Mouse (Mus musculus): ENCODE measurements around the gene Sytl1.
A peak's percentile ranks its signal among the peaks of the same experiment; 100 is the strongest.

Gene Sytl1

DNA sequence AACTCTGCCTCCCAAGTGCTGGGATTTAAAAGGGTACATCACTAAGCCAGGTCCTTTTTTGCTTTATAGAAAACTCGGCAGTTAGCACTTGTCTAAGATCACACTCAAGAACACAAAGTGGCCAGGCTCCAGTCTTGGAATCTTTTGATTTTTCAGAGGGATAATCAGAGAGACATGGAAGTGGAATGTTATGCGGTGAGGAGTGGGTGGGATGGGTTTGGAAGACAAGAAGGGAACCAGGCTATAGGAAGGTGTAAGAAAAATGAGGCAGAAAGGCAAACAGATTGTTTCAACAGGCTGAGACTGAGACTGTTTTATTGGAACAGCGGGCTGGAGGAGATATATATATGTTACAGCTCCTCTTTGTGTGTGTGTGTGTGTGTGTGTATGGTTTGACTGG is 15.6 kb upstream of the Sytl1 start:
- DNase-seq (ENCODE audit: low read depth), result no peak

DNA sequence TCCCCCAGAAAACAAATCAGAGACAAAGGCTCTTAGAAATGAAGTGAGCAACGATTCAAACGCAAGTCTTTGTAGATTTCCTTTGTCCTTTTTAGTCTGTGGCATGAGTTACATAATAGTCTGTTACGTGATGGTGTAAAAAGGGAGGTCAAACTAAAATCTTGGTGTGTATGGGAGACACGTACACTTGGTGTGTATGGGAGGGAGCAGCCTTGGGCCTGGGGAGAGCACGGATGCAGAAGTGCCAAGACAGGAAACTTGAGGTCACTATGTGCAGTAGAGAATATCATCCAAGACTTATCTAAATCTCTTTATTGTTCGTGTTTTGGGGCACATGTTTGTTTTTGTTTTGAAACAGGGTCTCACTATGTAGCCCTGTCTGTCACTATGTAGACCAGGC is 15.2 kb upstream of the Sytl1 start:
- no peak for DNase-seq (ENCODE audit: low read depth)

DNA sequence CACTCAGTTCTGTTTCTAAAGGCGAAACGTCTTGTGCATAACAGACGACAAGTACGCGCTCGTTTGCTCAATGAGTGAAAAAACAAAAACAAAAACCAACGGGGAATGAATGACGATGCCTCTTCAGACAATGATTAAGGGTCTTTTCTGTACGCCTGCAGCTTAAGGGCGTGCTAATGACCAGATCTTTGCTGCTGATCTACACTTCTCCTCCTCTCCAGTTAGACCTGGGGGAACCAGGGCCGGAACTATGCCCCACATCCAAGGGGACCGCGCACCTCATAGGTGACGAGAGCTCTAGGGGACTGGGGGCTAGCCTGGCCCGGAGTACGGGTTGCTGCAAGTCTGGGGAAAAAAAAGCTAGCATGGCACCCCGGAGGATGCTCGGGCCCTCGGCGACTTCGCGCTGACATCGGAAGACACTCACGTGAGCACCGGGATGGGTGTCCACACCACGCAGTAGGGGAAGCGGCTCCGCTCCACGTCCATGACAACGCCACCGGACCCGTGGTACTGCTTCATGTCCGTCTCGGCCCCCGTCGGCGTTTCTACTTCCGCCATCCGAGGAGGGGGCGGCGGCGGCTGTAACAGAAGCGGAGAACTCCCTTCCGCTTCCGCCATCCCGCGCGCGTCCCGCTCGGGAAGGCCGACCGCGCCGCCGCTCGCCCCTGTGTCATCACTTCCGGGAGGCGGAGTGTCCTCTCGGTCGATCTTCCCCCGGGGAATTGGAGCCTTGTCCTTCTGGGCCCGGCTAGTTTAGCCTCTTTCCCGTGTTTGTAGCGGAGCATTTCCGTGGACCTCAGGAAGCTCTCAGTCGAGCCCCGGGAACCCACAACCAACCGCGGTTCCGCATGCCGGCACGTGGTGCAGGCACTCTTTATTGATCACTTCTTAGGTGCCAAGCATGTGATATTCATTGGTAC is 14.5 kb upstream of the Sytl1 start, which contains the start of gene Tmem222:
TSS of gene Tmem222 (minus strand) at position 689 of the 923 bp plus-strand sequence.
- peak; percentile 87 for DNase-seq (ENCODE audit: low read depth)

- DNase-seq (ENCODE audit: low read depth), result no peak
Measured at GRCm38 (mm10) chr4:133270929-133271328, 8.0 kb upstream of the Sytl1 start.

- DNase-seq (ENCODE audit: low read depth), result peak; percentile 44
Measured at GRCm38 (mm10) chr4:133269596-133269995, 6.7 kb upstream of the Sytl1 start.

GRCm38 (mm10) chr4:133268931-133269330 is 6.0 kb upstream of the Sytl1 start:
- no peak for DNase-seq (ENCODE audit: low read depth)

DNA sequence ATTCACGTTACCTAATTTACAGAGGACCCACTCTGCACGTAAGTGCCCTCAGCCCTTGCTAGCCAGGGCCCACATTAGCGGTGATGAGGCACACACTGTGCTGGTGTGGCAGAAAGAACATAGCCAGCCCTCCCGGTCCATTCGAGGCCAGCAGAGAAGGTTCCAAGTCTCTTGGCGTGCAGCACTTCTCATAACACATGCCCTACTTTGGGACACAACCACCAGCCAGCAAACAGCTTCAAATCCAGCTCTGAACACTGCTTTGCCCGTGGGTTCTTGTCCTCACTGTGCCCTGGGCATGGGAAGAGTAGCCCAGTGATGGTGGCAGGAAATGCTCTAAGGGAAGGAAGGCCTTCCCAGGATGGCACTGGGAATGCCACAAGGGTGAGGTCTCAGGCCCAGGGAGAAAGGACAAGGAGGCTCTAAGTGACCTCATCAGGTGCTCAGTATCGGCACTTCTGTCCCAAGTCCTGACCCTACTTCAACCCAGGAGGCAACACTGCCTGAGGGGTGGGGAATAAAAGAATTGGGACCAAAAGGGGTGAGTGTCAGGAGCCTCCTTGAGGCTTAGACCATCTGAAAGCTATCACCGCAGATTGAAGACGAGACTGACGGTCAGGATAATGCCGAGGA is 3.5 kb upstream of the Sytl1 start:
- DNase-seq (ENCODE audit: low read depth), result no peak

DNA sequence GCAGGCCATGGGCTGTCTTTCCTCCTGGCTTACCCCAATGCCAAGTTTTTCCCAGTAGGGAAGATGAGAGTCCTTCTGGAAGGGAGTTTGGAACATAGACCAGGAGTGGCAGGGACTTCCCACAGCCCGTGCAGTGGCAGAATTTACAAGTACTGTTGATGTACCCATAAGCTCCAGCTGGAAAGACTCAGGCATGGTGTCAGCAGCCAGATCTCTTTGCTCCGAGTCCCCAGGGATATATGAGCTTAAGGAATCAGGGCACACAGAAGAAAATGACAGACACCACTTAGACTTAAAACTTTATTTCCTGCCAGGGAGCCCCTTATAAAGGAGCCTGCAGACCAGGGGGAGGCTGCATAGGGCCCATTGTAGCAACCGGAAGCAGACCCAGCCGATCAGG is 2.8 kb upstream of the Sytl1 start:
- no peak for DNase-seq (ENCODE audit: low read depth)

DNA sequence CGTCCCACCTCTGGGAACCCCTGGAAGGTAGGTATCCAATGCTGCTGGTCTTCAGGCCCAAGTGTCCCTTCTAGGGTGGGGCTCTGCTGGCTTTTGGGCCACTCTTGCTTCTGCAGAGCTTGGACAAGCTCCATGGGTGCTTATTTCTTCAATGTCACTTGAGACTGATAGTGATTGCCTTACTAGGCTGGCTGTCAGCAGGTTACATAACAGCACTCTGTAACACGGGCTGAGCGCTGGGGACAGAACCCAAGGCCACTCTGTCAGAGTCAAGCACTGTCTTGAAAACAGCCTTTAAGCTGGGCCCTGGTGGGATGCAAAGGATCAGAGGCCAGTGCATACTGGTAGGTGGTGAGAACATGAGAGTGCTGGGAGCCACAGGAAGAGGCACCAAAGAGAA is 2.4 kb upstream of the Sytl1 start:
- no peak for DNase-seq (ENCODE audit: low read depth)

- DNase-seq (ENCODE audit: low read depth), result no peak
Measured at GRCm38 (mm10) chr4:133264559-133264958, 1.6 kb upstream of the Sytl1 start.

DNA sequence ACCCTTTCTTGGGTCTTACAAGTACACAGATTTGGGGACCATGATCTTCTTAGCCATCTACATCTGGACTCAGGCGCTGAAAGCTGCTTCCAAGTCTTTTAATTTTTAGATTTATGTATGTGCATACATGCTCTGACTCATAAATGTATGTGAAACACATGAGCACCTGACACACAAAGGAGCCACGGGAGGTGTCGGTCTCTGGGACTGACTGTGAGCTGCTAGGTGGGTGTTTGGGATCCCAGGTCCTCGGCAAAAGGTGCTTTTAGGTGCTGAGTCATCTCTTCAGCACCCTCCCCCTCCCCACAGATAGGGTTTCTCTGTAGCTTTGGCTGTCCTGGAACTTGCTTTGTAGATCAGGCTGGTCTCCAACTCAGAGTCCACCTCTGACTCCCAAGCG is 843 bp upstream of the Sytl1 start:
- no peak for DNase-seq (ENCODE audit: low read depth)

- no peak for DNase-seq (ENCODE audit: low read depth)
Measured at GRCm38 (mm10) chr4:133262375-133262765, 543 bp downstream of the Sytl1 start.

DNA sequence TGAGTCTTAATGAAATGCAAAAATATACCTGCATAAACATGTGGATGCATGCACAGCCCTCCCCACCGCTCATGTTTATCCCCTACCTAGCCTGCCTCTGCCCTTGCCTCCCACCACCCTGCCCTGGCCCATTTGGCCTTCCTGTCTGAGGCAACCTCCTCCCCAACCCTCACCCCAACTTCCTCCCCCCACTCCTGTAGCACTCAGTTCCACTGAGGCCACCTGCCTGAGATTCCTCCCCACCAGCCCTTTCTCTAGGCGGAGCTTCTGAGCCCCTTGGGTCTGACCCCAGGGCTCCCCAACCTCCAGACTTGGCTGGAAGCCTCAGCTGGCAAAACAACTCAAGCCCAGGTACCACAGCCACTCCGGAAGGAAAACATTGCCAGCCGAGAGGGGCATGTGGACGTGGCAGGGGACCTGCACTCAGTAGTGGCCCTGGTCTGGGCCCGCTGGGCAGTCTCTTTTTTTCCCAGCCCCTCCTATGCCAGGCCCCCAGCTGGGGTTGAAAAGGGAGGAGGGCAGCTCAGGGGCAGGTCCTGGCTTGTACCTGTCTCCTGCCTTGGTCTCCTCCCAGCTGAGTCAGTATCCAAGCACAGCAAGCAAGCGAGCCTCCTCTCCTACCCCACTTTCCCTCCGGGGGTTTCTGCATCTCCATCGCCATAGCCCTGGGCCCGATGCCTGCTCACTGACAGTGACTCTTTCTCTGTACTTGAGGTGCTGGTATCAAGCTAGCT is 1.1 kb downstream of the Sytl1 start:
- DNase-seq (ENCODE audit: low read depth), result no peak

DNA sequence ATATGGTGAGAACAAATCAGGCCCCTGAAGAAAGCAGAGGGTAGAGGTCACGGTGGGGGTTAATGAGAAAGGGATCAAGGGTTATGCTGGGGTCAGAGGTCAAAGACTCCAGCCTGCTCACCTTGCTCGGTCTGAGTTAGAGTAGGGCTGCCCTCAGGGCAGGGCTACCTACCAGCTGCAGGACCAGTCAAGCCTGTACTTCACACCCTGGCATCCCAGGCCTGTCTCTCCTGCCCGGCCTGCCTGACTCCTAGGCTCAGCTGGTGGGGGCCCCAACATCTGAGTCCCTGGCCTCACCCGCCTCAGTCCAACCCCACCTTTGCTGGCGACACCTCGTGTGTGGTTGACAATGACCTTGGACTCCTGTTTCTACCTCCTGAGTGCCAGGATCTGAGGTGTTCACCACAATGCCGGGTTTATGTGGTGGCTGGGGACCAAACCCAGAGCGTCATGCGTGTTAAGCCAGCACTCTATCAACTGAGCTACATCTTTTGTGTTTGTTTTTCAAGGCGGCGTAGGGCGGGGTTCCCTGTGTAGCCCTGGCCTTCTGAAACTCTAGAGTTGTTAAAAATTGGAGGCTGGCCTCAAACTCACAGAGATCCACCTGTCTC is 5.0 kb downstream of the Sytl1 start:
- no peak for DNase-seq (ENCODE audit: low read depth)

GRCm38 (mm10) chr4:133257230-133257629 is 5.7 kb downstream of the Sytl1 start:
- DNase-seq (ENCODE audit: low read depth), result no peak

- DNase-seq (ENCODE audit: low read depth), result no peak
Measured at GRCm38 (mm10) chr4:133256820-133257219, 6.1 kb downstream of the Sytl1 start.

DNA sequence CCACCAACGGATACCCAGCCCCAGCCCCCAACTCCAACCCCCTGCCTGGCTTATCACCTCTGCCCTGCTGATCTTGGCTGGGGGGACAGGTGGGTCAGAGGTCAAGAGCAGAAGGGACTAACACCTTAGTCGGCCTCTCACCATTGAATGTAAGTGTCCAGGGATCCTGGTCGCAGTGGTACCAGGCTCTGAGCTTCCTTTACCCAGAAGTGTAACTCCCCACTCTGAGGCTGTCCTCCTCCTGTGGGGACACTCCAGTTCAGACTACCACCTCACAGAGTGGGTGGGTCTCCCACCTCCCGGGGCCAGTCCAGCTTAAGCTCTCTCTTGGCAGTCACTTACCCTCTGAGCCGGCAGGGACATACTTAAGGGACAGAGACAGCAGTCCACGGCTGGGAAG is 7.5 kb downstream of the Sytl1 start:
- no peak for DNase-seq (ENCODE audit: low read depth)

DNA sequence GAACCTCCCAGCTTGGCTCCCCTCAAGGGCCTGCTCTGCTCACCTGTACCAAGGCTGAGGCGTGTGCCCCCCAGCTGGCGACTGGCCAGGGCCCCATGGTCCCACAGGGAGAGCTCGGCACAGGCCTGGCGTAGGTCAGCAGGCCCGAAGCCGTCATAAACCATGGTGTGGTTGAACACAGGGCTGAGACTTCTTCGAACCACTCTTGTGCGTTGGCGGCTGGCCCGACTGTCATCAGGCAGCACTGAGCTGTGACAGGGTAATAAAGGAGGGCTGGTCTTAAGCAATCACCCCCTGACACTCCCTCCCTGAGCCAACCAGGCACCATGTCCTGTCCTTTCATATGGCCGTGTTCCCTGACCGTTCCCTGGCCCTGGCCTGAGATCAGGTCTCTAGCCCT is 9.5 kb downstream of the Sytl1 start:
- no peak for DNase-seq (ENCODE audit: low read depth)

- no peak for DNase-seq (ENCODE audit: low read depth)
Measured at GRCm38 (mm10) chr4:133252089-133252488, 10.8 kb downstream of the Sytl1 start.

DNA sequence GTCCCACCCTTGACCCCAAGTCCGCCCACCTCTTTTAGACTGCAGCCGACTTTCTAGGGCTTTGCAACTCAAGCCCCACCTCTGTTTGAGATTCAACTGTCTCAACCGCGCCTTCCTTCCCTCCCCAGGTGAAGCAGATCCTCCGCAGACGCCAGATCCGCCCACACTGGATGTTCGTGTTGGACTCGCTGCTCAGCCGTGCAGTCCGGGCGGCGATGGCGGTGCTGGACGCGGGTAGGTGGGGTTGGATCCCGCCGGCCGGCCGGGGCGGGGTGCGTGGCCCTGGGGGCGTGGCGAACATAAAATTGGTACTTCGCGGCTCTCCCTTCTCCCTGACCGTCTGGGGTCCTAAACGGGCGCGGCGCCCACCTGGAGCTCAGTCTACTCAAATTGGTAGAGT is 11.7 kb downstream of the Sytl1 start:
- DNase-seq (ENCODE audit: low read depth), result no peak

GRCm38 (mm10) chr4:133250609-133251008 is 12.3 kb downstream of the Sytl1 start:
- no peak for DNase-seq (ENCODE audit: low read depth)

- no peak for DNase-seq (ENCODE audit: low read depth)
Measured at GRCm38 (mm10) chr4:133247806-133248449, 15.0 kb downstream of the Sytl1 start.
